In genomic region chr2:77815775-77816412, GRCm38 (mm10) we compare ENCODE assay signal across 7 mouse cellular contexts. TPM values are rescaled to one million over a fixed set of nuclear protein-coding genes. Genes with fewer than 3 reads are reported as not detected.
DNase-seq lines count a peak whose midpoint lies in the region; ATAC-seq and TF ChIP-seq lines count a peak whose summit lies in the region.

No protein-coding gene starts in this region.

- no peak for TF ChIP-seq CTCF in E14TG2a.4 (conservative IDR thresholded peaks at IDR 0.05; ENCODE audit: low read length)
- no peak for TF ChIP-seq CTCF in hindbrain, postnatal 0 days (IDR thresholded peaks at IDR 0.05; ENCODE audit: low read depth)
- TF ChIP-seq CTCF in liver, embryonic 14.5 days (IDR thresholded peaks at IDR 0.05; ENCODE audit: low read depth) = no peak
- no peak for TF ChIP-seq CTCF in stomach, postnatal 0 days (IDR thresholded peaks at IDR 0.05; ENCODE audit: low read depth)

- peaks cover 9% of the 10 kb centered on the region for H3K4me1 ChIP-seq in E14TG2a.4 (replicated peaks; ENCODE audit: low read depth, low read length)
- peaks cover 5% of the 10 kb centered on the region; the same call in 1 of the 2 replicates for H3K4me1 ChIP-seq in embryonic facial prominence, embryonic 15.5 days
- H3K4me1 ChIP-seq in hindbrain, postnatal 0 days (ENCODE audit: insufficient read depth, low read length) = no peaks in the 10 kb centered on the region
- H3K4me1 ChIP-seq in liver, embryonic 14.5 days (replicated peaks; ENCODE audit: control insufficient read depth in 2 of 2, insufficient read depth in 2 of 2, low read length in 1 of 2) = no peaks in the 10 kb centered on the region
- H3K4me1 ChIP-seq in stomach, postnatal 0 days (replicated peaks; ENCODE audit: control insufficient read depth, insufficient read depth) = no peaks in the 10 kb centered on the region

- no peaks in the 10 kb centered on the region for H3K9me3 ChIP-seq in E14TG2a.4 (ENCODE audit: low read length)
- H3K9me3 ChIP-seq in embryonic facial prominence, embryonic 15.5 days (replicated peaks) = no peaks in the 10 kb centered on the region
- no peaks in the 10 kb centered on the region for H3K9me3 ChIP-seq in hindbrain, postnatal 0 days (ENCODE audit: low read length)
- H3K9me3 ChIP-seq in liver, embryonic 14.5 days (ENCODE audit: control insufficient read depth, low read length) = no peaks in the 10 kb centered on the region
- H3K9me3 ChIP-seq in stomach, postnatal 0 days (ENCODE audit: control insufficient read depth, low read length) = no peaks in the 10 kb centered on the region

- no peak overlapping the region for H3K27ac ChIP-seq in embryonic facial prominence, embryonic 15.5 days (replicated peaks)
- peak overlapping the region; percentile 67; the same call in 1 of the 2 replicates for H3K27ac ChIP-seq in hindbrain, postnatal 0 days
- no peak overlapping the region for H3K27ac ChIP-seq in liver, embryonic 14.5 days
- no peak overlapping the region for H3K27ac ChIP-seq in stomach, postnatal 0 days (replicated peaks)

- no peaks in the 10 kb centered on the region for H3K36me3 ChIP-seq in E14TG2a.4 (ENCODE audit: insufficient read depth, low read length)
- H3K36me3 ChIP-seq in embryonic facial prominence, embryonic 15.5 days = no peaks in the 10 kb centered on the region
- no peaks in the 10 kb centered on the region for H3K36me3 ChIP-seq in hindbrain, postnatal 0 days (ENCODE audit: insufficient read depth, low read length)
- no peaks in the 10 kb centered on the region for H3K36me3 ChIP-seq in liver, embryonic 14.5 days (replicated peaks; ENCODE audit: control insufficient read depth, insufficient read depth, low read depth)
- no peaks in the 10 kb centered on the region for H3K36me3 ChIP-seq in stomach, postnatal 0 days (ENCODE audit: control insufficient read depth, insufficient read depth, low read length)

- peaks cover 71% of the 10 kb centered on the region for H3K27me3 ChIP-seq in E14TG2a.4 (ENCODE audit: insufficient read depth, low read length)
- H3K27me3 ChIP-seq in embryonic facial prominence, embryonic 15.5 days = peaks cover 30% of the 10 kb centered on the region
- H3K27me3 ChIP-seq in hindbrain, postnatal 0 days (ENCODE audit: insufficient read depth, low read length) = no peaks in the 10 kb centered on the region
- peaks cover 32% of the 10 kb centered on the region for H3K27me3 ChIP-seq in liver, embryonic 14.5 days (ENCODE audit: control insufficient read depth, insufficient read depth, low read length)
- H3K27me3 ChIP-seq in stomach, postnatal 0 days (ENCODE audit: control insufficient read depth, insufficient read depth, low read length) = no peaks in the 10 kb centered on the region

- DNase-seq in ES-CJ7 (ENCODE audit: low read depth, low spot score) = peak; percentile 27
- peak; percentile 10 for DNase-seq in hindbrain, postnatal 0 days (ENCODE audit: low spot score)
- no peak for DNase-seq in liver, embryonic 14.5 days (ENCODE audit: low read depth in 3 of 3, low spot score in 3 of 3)
- peak; percentile 16 for DNase-seq in stomach, postnatal 0 days (ENCODE audit: low spot score)
- DNase-seq in thymus, postnatal 0 days (ENCODE audit: low spot score) = no peak

- peak overlapping the region; percentile 77 for H3K4me3 ChIP-seq in E14TG2a.4 (replicated peaks; ENCODE audit: low read length)
- H3K4me3 ChIP-seq in embryonic facial prominence, embryonic 15.5 days (replicated peaks) = peak overlapping the region; percentile 63
- peak overlapping the region; percentile 73 for H3K4me3 ChIP-seq in hindbrain, postnatal 0 days (ENCODE audit: low read length)
- peak overlapping the region in 1 of 2 experiments; percentile 36; a peak in 2 of 4 replicates for H3K4me3 ChIP-seq in liver, embryonic 14.5 days (ENCODE audit: insufficient read depth in 1 of 2, low read depth in 2 of 2, low read length in 2 of 2)
- H3K4me3 ChIP-seq in stomach, postnatal 0 days (ENCODE audit: low read depth, low read length) = peak overlapping the region; percentile 55

- no peak for ATAC-seq in embryonic facial prominence, embryonic 15.5 days (ENCODE audit: insufficient number of reproducible peaks, low FRiP score, low TSS enrichment, low read depth)
- no peak for ATAC-seq in hindbrain, postnatal 0 days
- no peak for ATAC-seq in liver, embryonic 14.5 days (ENCODE audit: insufficient read depth)
- no peak for ATAC-seq in stomach, postnatal 0 days (ENCODE audit: low FRiP score, low TSS enrichment)

- 4% methylated on average over 20 of the region's 20 CpGs for WGBS in embryonic facial prominence, embryonic 15.5 days
- WGBS in hindbrain, postnatal 0 days = 5% methylated on average over 20 of the region's 20 CpGs
- WGBS in liver, embryonic 14.5 days (ENCODE audit: insufficient replicate concordance) = 4% methylated on average over 20 of the region's 20 CpGs
- 3% methylated on average over 20 of the region's 20 CpGs for WGBS in stomach, postnatal 0 days

- peak overlapping the region; percentile 99 for H3K4me2 ChIP-seq in embryonic facial prominence, embryonic 15.5 days (replicated peaks)
- peak overlapping the region; percentile 97 for H3K4me2 ChIP-seq in hindbrain, postnatal 0 days (ENCODE audit: low read depth, low read length)
- H3K4me2 ChIP-seq in liver, embryonic 14.5 days (ENCODE audit: low read depth) = peak overlapping the region; percentile 49
- peak overlapping the region; percentile 97 for H3K4me2 ChIP-seq in stomach, postnatal 0 days (replicated peaks; ENCODE audit: low read depth)

- TF ChIP-seq EP300 in liver, embryonic 14.5 days (IDR thresholded peaks at IDR 0.05; ENCODE audit: low read depth) = no peak
- no peak for TF ChIP-seq EP300 in stomach, postnatal 0 days (optimal IDR thresholded peaks at IDR 0.05)

- H3K9ac ChIP-seq in embryonic facial prominence, embryonic 15.5 days = peak overlapping the region; percentile 31
- H3K9ac ChIP-seq in hindbrain, postnatal 0 days (replicated peaks; ENCODE audit: low read length) = peak overlapping the region; percentile 67
- no peak overlapping the region for H3K9ac ChIP-seq in liver, embryonic 14.5 days (replicated peaks)
- H3K9ac ChIP-seq in stomach, postnatal 0 days (ENCODE audit: low read length) = peak overlapping the region; percentile 51

RNA-seq across cellular contexts. Expression of gene Zfp385b, which starts 3.5 kb away (rescaled TPM):
- 10.4 and 11.0 TPM in 2 replicates for polyA plus RNA-seq in embryonic facial prominence, embryonic 15.5 days (2015; fragmentation: Nextera tagmentation; extraction: Ambion mirVana)
- total RNA-seq in hindbrain, postnatal 0 days (2014; rRNA removed) = 10.2 and 15.5 TPM in 2 replicates
- polyA plus RNA-seq in hindbrain, postnatal 0 days (2015; fragmentation: Nextera tagmentation; extraction: Ambion mirVana) = 22.4 and 23.4 TPM in 2 replicates
- 2.2 and 2.8 TPM in 2 replicates for polyA plus RNA-seq in liver, embryonic 14.5 days (2012; rRNA removed)
- 2.8 and 3.8 TPM in 2 replicates for polyA plus RNA-seq in liver, embryonic 14.5 days (2014; fragmentation: Nextera tagmentation; extraction: Ambion mirVana)
- polyA plus RNA-seq in stomach, postnatal 0 days (2015; fragmentation: Nextera tagmentation; extraction: Ambion mirVana) = 9.9 and 10.2 TPM in 2 replicates
- polyA plus RNA-seq in thymus, postnatal 0 days (2015; fragmentation: Nextera tagmentation; extraction: Ambion mirVana) = 2.2 and 3.1 TPM in 2 replicates

Comparison
In these comparisons a context has a peak if more than half of its experiments do, and no peak if none do; other contexts are left out.
1. DNase-seq: peak in ES-CJ7 (single experiment), hindbrain, postnatal 0 days (single experiment) and stomach, postnatal 0 days (single experiment); none in liver, embryonic 14.5 days (0 of 3) and thymus, postnatal 0 days (single experiment).
2. H3K4me2 ChIP-seq: peak in every context shown above with its lines; median percentile 99 in embryonic facial prominence, embryonic 15.5 days; 97 in hindbrain, postnatal 0 days; 97 in stomach, postnatal 0 days; 49 in liver, embryonic 14.5 days.